Mouse (Mus musculus) thymus, adult 2 months (tissue): ENCODE data around the gene Adam12.

ENCODE experiments used
- CTCF ChIP-seq: fragments of 200-500 bp; IDR thresholded peaks from 2 replicates; pipeline ENCODE4 v1.5.1; 2012; ENCODE audit warnings: mild to moderate bottlenecking, control low read depth, low read length, moderate library complexity, borderline replicate concordance; ENCODE audit not compliant: control insufficient read depth, poor library complexity, insufficient read depth; ENCODE audit errors: extremely low read depth
- POLR2A ChIP-seq: fragments of 200-500 bp; IDR thresholded peaks from 2 replicates; pipeline ENCODE4 v1.6.1; 2012; ENCODE audit warnings: mild to moderate bottlenecking, low read length, control low read depth, moderate library complexity; ENCODE audit not compliant: control insufficient read depth, poor library complexity, insufficient read depth; ENCODE audit errors: extremely low read depth

GRCm38 (mm10) chr7:134121397-134121796 is 110.5 kb downstream of the Adam12 start:
- TF ChIP-seq CTCF (no peak), POLR2A (no peak)
